Mouse (Mus musculus): ENCODE results near the gene Sdcbp2. TPM values are rescaled to one million over a fixed set of nuclear protein-coding genes. Genes with fewer than 3 reads are reported as not detected.

Gene Sdcbp2
- polyA plus RNA-seq, 1 experiment from 2014 or later, result 1.0 TPM

DNA sequence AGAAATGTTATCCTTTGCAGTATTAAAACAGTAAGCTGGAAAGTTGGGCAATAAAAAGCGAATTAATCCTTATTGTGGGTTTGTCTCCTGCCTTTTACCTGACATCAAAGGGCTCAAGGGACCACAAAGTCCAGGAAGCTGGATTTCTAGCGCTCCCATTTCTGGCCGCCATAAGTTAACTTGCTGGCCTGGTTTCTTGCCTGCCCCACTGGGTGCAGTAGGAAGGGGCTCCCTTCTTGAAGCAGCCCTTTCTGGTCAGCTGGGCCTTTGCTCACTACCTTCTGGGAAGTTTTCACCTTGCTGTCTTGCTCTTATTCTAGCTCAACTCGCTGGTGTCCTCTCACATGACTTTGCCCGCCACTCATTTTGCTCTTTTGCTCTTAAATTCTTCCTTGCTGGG lies 60.6 kb downstream of the Sdcbp2 start:
- 35% methylated on average over 5 of the region's 5 CpGs for WGBS
- no peaks in the 10 kb centered on the region for H3K9me3 ChIP-seq
- H3K4me1 ChIP-seq, result 0 out of 2 replicates have a peak, but pooled peaks cover 5% of the 10 kb centered on the region
- peaks cover 40% of the 10 kb centered on the region for H3K27me3 ChIP-seq
- H3K36me3 ChIP-seq, result no peaks in the 10 kb centered on the region
- no peak overlapping the region for H3K27ac ChIP-seq
- H3K9ac ChIP-seq, result no peak overlapping the region
- no peak for ATAC-seq (ENCODE audit: insufficient number of reproducible peaks, insufficient read depth, low FRiP score, low TSS enrichment)
- H3K4me3 ChIP-seq, result no peak overlapping the region
- no peak overlapping the region for H3K4me2 ChIP-seq (replicated peaks)

DNA sequence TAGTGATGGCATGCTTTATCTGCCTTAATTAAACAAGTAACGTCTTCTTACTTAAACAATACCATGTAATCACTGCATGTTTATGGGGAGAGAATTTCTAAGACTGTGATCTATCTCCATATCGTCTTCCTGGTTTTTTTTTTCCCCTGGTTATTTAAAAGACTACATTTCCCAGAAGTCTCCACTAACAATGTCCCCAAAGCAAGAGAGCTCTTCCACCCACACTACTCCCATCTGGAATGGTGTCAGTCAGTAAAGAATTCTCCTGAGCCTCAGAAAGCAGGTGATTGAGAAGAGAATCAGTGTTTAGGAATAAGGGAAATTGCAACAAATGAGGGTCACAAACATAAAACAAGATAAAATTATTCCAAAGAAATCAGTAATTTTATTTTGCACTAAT lies 62.5 kb downstream of the Sdcbp2 start:
- peaks cover 35% of the 10 kb centered on the region for H3K27me3 ChIP-seq
- H3K4me3 ChIP-seq, result no peak overlapping the region
- no peak for ATAC-seq (ENCODE audit: insufficient number of reproducible peaks, insufficient read depth, low FRiP score, low TSS enrichment)
- H3K4me2 ChIP-seq (replicated peaks), result no peak overlapping the region
- 0 out of 2 replicates have a peak, but pooled peaks cover 5% of the 10 kb centered on the region for H3K4me1 ChIP-seq
- H3K36me3 ChIP-seq, result no peaks in the 10 kb centered on the region
- H3K9ac ChIP-seq, result no peak overlapping the region
- no peaks in the 10 kb centered on the region for H3K9me3 ChIP-seq
- no peak overlapping the region for H3K27ac ChIP-seq
- 35% methylated on average over 2 of the region's 2 CpGs for WGBS

DNA sequence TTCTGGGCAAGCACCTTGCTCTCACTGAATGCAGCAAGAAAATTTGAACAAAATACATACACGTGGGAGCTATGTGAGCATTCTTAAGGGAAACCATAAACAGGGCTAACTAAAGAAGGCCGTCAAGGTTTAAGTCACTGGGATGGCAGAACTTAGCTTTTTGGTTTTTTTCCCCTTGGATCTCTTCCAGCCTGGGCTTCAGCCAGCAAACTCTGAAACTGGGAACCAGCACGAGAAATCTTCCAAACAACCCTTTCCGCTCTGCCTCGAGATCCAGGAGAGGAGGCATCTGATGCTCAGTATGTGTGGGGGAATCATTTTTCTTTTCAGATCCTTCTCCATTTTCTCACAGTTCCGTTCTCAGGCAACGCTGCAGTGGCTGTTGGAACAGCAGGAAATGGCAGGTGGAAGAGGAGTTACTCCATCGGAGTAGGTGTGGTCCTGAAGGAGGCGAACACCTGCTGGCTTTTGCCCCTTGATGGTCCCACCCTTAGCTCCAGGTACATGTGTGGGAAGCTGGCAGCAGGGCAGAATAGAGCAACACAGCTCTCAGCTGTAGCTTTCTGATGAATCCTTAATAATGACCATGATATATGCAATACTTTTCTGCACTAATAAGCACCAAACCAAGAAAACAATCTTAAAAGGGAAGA lies 63.1 kb downstream of the Sdcbp2 start:
- ATAC-seq (ENCODE audit: insufficient number of reproducible peaks, insufficient read depth, low FRiP score, low TSS enrichment), result no peak
- H3K27ac ChIP-seq, result no peak overlapping the region
- WGBS, result 73% methylated on average over 9 of the region's 9 CpGs

DNA sequence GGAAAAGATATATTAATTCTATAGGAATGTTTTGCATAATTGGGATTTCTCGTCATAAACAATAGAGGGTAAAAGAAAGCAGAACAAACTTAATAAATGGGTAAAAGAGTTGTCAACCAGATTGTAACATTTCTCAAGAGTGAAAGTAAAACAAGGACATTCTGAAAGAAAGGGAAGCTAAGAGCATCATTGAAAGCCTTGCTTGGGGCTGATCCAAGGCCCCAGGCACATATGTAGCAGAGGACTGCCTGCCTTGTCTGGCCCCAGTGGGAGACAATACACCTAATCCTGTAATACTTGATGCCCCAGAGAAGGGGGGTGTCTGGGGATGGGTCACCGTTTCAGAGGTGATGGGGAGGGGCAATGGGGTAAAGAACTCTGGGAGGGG lies 63.6 kb downstream of the Sdcbp2 start:
- Histone ChIP-seq H3K27ac (no peak overlapping the region), H3K9ac (no peak overlapping the region), H3K36me3 (no peaks in the 10 kb centered on the region), H3K4me3 (no peak overlapping the region), H3K4me2 (replicated peaks) (no peak overlapping the region), H3K9me3 (no peaks in the 10 kb centered on the region), H3K4me1 (0 out of 2 replicates have a peak, but pooled peaks cover 5% of the 10 kb centered on the region), H3K27me3 (peaks cover 27% of the 10 kb centered on the region)
- 59% methylated on average over 2 of the region's 2 CpGs for WGBS
- ATAC-seq (ENCODE audit: insufficient number of reproducible peaks, insufficient read depth, low FRiP score, low TSS enrichment), result no peak

More for the DNA sequence above, 63.1 kb downstream of the Sdcbp2 start:
- H3K9me3 ChIP-seq, result no peaks in the 10 kb centered on the region
- 0 out of 2 replicates have a peak, but pooled peaks cover 5% of the 10 kb centered on the region for H3K4me1 ChIP-seq
- H3K4me2 ChIP-seq (replicated peaks), result no peak overlapping the region
- no peak overlapping the region for H3K9ac ChIP-seq
- H3K36me3 ChIP-seq, result no peaks in the 10 kb centered on the region
- H3K27me3 ChIP-seq, result peaks cover 32% of the 10 kb centered on the region
- H3K4me3 ChIP-seq, result no peak overlapping the region

Other genes starting within 250 kb of the Sdcbp2 start
- gene 4921509C19Rik, start 96.5 kb upstream of the Sdcbp2 start, polyA plus RNA-seq (2016; fragmentation: Nextera tagmentation; extraction: Ambion mirVana), result not detected in 2 replicates
- 276 and 279 TPM in 2 replicates for gene Nsfl1c, start 78.4 kb upstream of the Sdcbp2 start, polyA plus RNA-seq (2016; fragmentation: Nextera tagmentation; extraction: Ambion mirVana)
- 472 and 491 TPM in 2 replicates for gene Fkbp1a, start 30.1 kb upstream of the Sdcbp2 start, polyA plus RNA-seq (2016; fragmentation: Nextera tagmentation; extraction: Ambion mirVana)
- 1.2 and 1.9 TPM in 2 replicates for gene Snph, start 60.0 kb downstream of the Sdcbp2 start, polyA plus RNA-seq (2016; fragmentation: Nextera tagmentation; extraction: Ambion mirVana)
- gene Rad21l, start 95.9 kb downstream of the Sdcbp2 start, polyA plus RNA-seq (2016; fragmentation: Nextera tagmentation; extraction: Ambion mirVana), result not detected in 2 replicates
- 3.2 and 4.8 TPM in 2 replicates for gene Tmem74b, start 129.4 kb downstream of the Sdcbp2 start, polyA plus RNA-seq (2016; fragmentation: Nextera tagmentation; extraction: Ambion mirVana)
- gene Psmf1, start 171.6 kb downstream of the Sdcbp2 start, polyA plus RNA-seq (2016; fragmentation: Nextera tagmentation; extraction: Ambion mirVana), result 45.0 and 47.5 TPM in 2 replicates